Mouse (Mus musculus): ENCODE measurements around the gene Pacrg. TPM values are rescaled to one million over a fixed set of nuclear protein-coding genes. Genes with fewer than 3 reads are reported as not detected.
A peak's percentile ranks its signal among the peaks of the same experiment; 100 is the strongest.

Gene Pacrg
- total RNA-seq, 2 experiments from 2014 or later = 19.3 to 22.0 TPM

- no peak for DNase-seq (ENCODE audit: extremely low spot score in 1 of 2, low spot score in 1 of 2)
Measured at GRCm38 (mm10) chr17:10392342-10393034, 447.6 kb downstream of the Pacrg start.

GRCm38 (mm10) chr17:10390232-10391172 is 449.6 kb downstream of the Pacrg start:
- peak in 1 of 2 experiments; percentile 51 for DNase-seq (ENCODE audit: extremely low spot score in 1 of 2, low spot score in 1 of 2)

- DNase-seq (ENCODE audit: extremely low spot score in 1 of 2, low spot score in 1 of 2) = no peak
Measured at GRCm38 (mm10) chr17:10389740-10390139, 450.4 kb downstream of the Pacrg start.

- DNase-seq (ENCODE audit: extremely low spot score in 1 of 2, low spot score in 1 of 2) = no peak
Measured at GRCm38 (mm10) chr17:10386548-10386947, 453.6 kb downstream of the Pacrg start.

GRCm38 (mm10) chr17:10383406-10383805 is 456.7 kb downstream of the Pacrg start:
- DNase-seq (ENCODE audit: extremely low spot score in 1 of 2, low spot score in 1 of 2) = no peak

GRCm38 (mm10) chr17:10378467-10379175 is 461.5 kb downstream of the Pacrg start:
- DNase-seq (ENCODE audit: extremely low spot score in 1 of 2, low spot score in 1 of 2) = no peak

GRCm38 (mm10) chr17:10377606-10378005 is 462.5 kb downstream of the Pacrg start:
- DNase-seq (ENCODE audit: extremely low spot score in 1 of 2, low spot score in 1 of 2) = no peak

- DNase-seq (ENCODE audit: extremely low spot score in 1 of 2, low spot score in 1 of 2) = no peak
Measured at GRCm38 (mm10) chr17:10374316-10374715, 465.8 kb downstream of the Pacrg start.

GRCm38 (mm10) chr17:10373727-10374126 is 466.4 kb downstream of the Pacrg start:
- DNase-seq (ENCODE audit: extremely low spot score in 1 of 2, low spot score in 1 of 2) = no peak

- no peak for DNase-seq (ENCODE audit: extremely low spot score in 1 of 2, low spot score in 1 of 2)
Measured at GRCm38 (mm10) chr17:10372001-10372785, 467.9 kb downstream of the Pacrg start.

GRCm38 (mm10) chr17:10371472-10371871 is 468.6 kb downstream of the Pacrg start:
- DNase-seq (ENCODE audit: extremely low spot score in 1 of 2, low spot score in 1 of 2) = no peak

GRCm38 (mm10) chr17:10370660-10371130 is 469.4 kb downstream of the Pacrg start:
- DNase-seq (ENCODE audit: extremely low spot score in 1 of 2, low spot score in 1 of 2) = no peak

- no peak for DNase-seq (ENCODE audit: extremely low spot score in 1 of 2, low spot score in 1 of 2)
Measured at GRCm38 (mm10) chr17:10369961-10370659, 470.0 kb downstream of the Pacrg start.

- DNase-seq (ENCODE audit: extremely low spot score in 1 of 2, low spot score in 1 of 2) = no peak
Measured at GRCm38 (mm10) chr17:10367044-10367443, 473.1 kb downstream of the Pacrg start.

GRCm38 (mm10) chr17:10366577-10366976 is 473.5 kb downstream of the Pacrg start:
- no peak for DNase-seq (ENCODE audit: extremely low spot score in 1 of 2, low spot score in 1 of 2)

GRCm38 (mm10) chr17:10365501-10366482 is 474.3 kb downstream of the Pacrg start:
- DNase-seq (ENCODE audit: extremely low spot score in 1 of 2, low spot score in 1 of 2) = no peak

GRCm38 (mm10) chr17:10363151-10363550 is 477.0 kb downstream of the Pacrg start:
- DNase-seq (ENCODE audit: extremely low spot score in 1 of 2, low spot score in 1 of 2) = no peak

GRCm38 (mm10) chr17:10361882-10362291 is 478.2 kb downstream of the Pacrg start:
- DNase-seq (ENCODE audit: extremely low spot score in 1 of 2, low spot score in 1 of 2) = no peak

Measured in layer of hippocampus, postnatal 25 days (tissue).